Comparison of ENCODE assay signal across 26 mouse cellular contexts in the genomic region with DNA sequence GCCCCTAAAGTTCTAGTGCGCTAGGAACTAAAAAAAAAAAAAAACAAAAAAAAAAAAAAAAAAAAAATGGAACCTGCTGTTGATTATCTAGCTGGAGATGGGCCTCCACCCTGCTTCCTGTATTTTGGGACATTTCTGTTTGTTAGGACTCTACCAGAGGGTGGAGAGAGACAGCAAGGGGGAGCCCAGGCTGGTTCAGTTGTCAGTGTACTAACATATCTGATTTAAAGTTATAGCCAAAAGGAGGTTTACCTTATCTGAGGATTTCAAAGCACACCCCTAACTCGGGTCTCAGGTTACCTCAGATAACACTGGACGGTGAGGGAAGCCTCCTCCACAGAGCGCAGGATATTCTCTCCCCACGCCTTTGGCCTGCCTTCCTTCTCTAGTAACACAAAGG. TPM values are rescaled to one million over a fixed set of nuclear protein-coding genes. Genes with fewer than 3 reads are reported as not detected.
DNase-seq lines count a peak whose midpoint lies in the region; ATAC-seq and TF ChIP-seq lines count a peak whose summit lies in the region.
"Had no signal": no experiment of that assay in that cellular context is flagged by ENCODE, and none has a peak within 500 bp of the region (broad histone marks: within the 10 kb centered on the region; RNA-seq: fewer than 3 reads in every experiment).

No protein-coding gene starts in this region.

- H3K4me2 ChIP-seq in midbrain, embryonic 11.5 days: no peak overlapping the region
- no peak overlapping the region for H3K4me2 ChIP-seq in midbrain, postnatal 0 days (ENCODE audit: low read depth, low read length, poor library complexity, severe bottlenecking)
- H3K4me2 ChIP-seq: forebrain, embryonic 15.5 days; heart, embryonic 12.5 days; hindbrain, embryonic 13.5 days; kidney, embryonic 15.5 days; liver, embryonic 15.5 days; stomach, embryonic 15.5 days had no signal

- H3K9ac ChIP-seq in midbrain, embryonic 11.5 days (ENCODE audit: low read length): no peak overlapping the region
- H3K9ac ChIP-seq in midbrain, postnatal 0 days (replicated peaks; ENCODE audit: low read length, poor library complexity, severe bottlenecking): no peak overlapping the region
- H3K9ac ChIP-seq: forebrain, embryonic 15.5 days; heart, embryonic 12.5 days; hindbrain, embryonic 13.5 days; kidney, embryonic 15.5 days; liver, embryonic 15.5 days; stomach, embryonic 15.5 days had no signal

- ATAC-seq in midbrain, embryonic 11.5 days (ENCODE audit: low FRiP score): no peak
- no peak for ATAC-seq in midbrain, postnatal 0 days (ENCODE audit: low FRiP score)
- ATAC-seq: forebrain, embryonic 15.5 days; midbrain, embryonic 16.5 days; Patski had no signal

- H3K27me3 ChIP-seq in midbrain, embryonic 11.5 days (ENCODE audit: control insufficient read depth, insufficient read depth, low read length): peaks cover 25% of the 10 kb centered on the region
- no peaks in the 10 kb centered on the region for H3K27me3 ChIP-seq in midbrain, postnatal 0 days (ENCODE audit: insufficient read depth, low read length)
- H3K27me3 ChIP-seq: Patski; stomach, embryonic 15.5 days had no signal

- intact Hi-C loops in heart, postnatal 36 days (cut with DNase I): no loop called here

- peak; percentile 21 for DNase-seq in embryo, embryonic 10.5 days (ENCODE audit: low spot score)
- DNase-seq in embryo, embryonic 11 days: no peak
- peak; percentile 19 to 24 for DNase-seq in heart, adult 9 months (ENCODE audit: low spot score in 2 of 2)
- no peak for DNase-seq in heart, postnatal 36 days
- DNase-seq in midbrain, embryonic 11.5 days (ENCODE audit: low spot score, missing footprints): peak; percentile 72
- DNase-seq in midbrain, postnatal 0 days (ENCODE audit: low spot score): no peak
- DNase-seq in ovary, postnatal 36 days (ENCODE audit: low spot score): no peak
- DNase-seq: adrenal gland, postnatal 36 days; cerebellum, adult 11-12 months; cerebellum, postnatal 14 days; gastrocnemius, postnatal 14 days; heart, postnatal 10 days; kidney, adult 11 months; right cerebral cortex, adult 18-20 months; right cerebral cortex, postnatal 4 days; thymus, postnatal 36 days had no signal

- no peak for TF ChIP-seq CTCF in midbrain, postnatal 0 days (IDR thresholded peaks at IDR 0.05)

- WGBS in midbrain, embryonic 11.5 days: 67% methylated on average over 5 of the region's 5 CpGs
- WGBS in midbrain, postnatal 0 days: 79% methylated on average over 5 of the region's 5 CpGs

- H3K4me3 ChIP-seq in midbrain, embryonic 11.5 days (ENCODE audit: low read depth, low read length): no peak overlapping the region
- H3K4me3 ChIP-seq in midbrain, postnatal 0 days (ENCODE audit: low read depth, low read length): no peak overlapping the region
- H3K4me3 ChIP-seq: embryonic facial prominence, embryonic 10.5 days; forebrain, embryonic 15.5 days; heart, embryonic 12.5 days; hindbrain, embryonic 13.5 days; kidney, embryonic 15.5 days; left cerebral cortex, adult 2 months; liver, embryonic 15.5 days; stomach, embryonic 15.5 days had no signal

- no peaks in the 10 kb centered on the region for H3K36me3 ChIP-seq in midbrain, embryonic 11.5 days (ENCODE audit: control insufficient read depth, insufficient read depth, low read length)
- H3K36me3 ChIP-seq in midbrain, postnatal 0 days (ENCODE audit: insufficient read depth, low read length): no peaks in the 10 kb centered on the region
- H3K36me3 ChIP-seq: embryonic facial prominence, embryonic 10.5 days; forebrain, embryonic 15.5 days; heart, embryonic 12.5 days; hindbrain, embryonic 13.5 days; kidney, embryonic 15.5 days; liver, embryonic 15.5 days; stomach, embryonic 15.5 days had no signal

- no peaks in the 10 kb centered on the region for H3K9me3 ChIP-seq in midbrain, embryonic 11.5 days (ENCODE audit: control insufficient read depth, low read length)
- H3K9me3 ChIP-seq in midbrain, postnatal 0 days (ENCODE audit: low read length): no peaks in the 10 kb centered on the region
- H3K9me3 ChIP-seq: embryonic facial prominence, embryonic 10.5 days; forebrain, embryonic 15.5 days; heart, embryonic 12.5 days; hindbrain, embryonic 13.5 days; kidney, embryonic 15.5 days; liver, embryonic 15.5 days; stomach, embryonic 15.5 days had no signal

- no peak overlapping the region for H3K27ac ChIP-seq in midbrain, embryonic 11.5 days (ENCODE audit: low read depth, low read length)
- no peak overlapping the region for H3K27ac ChIP-seq in midbrain, postnatal 0 days (ENCODE audit: low read depth, low read length)
- H3K27ac ChIP-seq: embryonic facial prominence, embryonic 10.5 days; forebrain, embryonic 15.5 days; hindbrain, embryonic 13.5 days; left cerebral cortex, adult 2 months; liver, embryonic 15.5 days; stomach, embryonic 15.5 days had no signal

- H3K4me1 ChIP-seq in midbrain, embryonic 11.5 days (ENCODE audit: control insufficient read depth, insufficient read depth, low read length): no peaks in the 10 kb centered on the region; the same call in 1 of the 2 replicates
- H3K4me1 ChIP-seq in midbrain, postnatal 0 days (ENCODE audit: insufficient read depth, low read length): no peaks in the 10 kb centered on the region

RNA-seq across cellular contexts. Expression of a gene that starts 4.0 kb away (rescaled TPM):
- 10 to 100 TPM; 28.6 to 36.5 TPM for total RNA-seq in heart, postnatal 36 days (2021)
- 4.1 and 4.2 TPM in 2 replicates for polyA plus RNA-seq in midbrain, embryonic 11.5 days (2014; fragmentation: Nextera tagmentation; extraction: Ambion mirVana)
- total RNA-seq in midbrain, postnatal 0 days (2014; rRNA removed): 68.8 and 70.5 TPM in 2 replicates
- polyA plus RNA-seq in midbrain, postnatal 0 days (2015; fragmentation: Nextera tagmentation; extraction: Ambion mirVana): 13.8 and 14.0 TPM in 2 replicates

Comparison
In these comparisons a context has a peak if more than half of its experiments do, and no peak if none do; other contexts are left out.
1. DNase-seq: peak in embryo, embryonic 10.5 days (single experiment), heart, adult 9 months (2 of 2) and midbrain, embryonic 11.5 days (single experiment); none in embryo, embryonic 11 days (single experiment), heart, postnatal 36 days (0 of 2), midbrain, postnatal 0 days (single experiment) and ovary, postnatal 36 days (single experiment).